Mouse (Mus musculus) myocyte (in vitro differentiated cells): ENCODE results near the gene Ugt1a9.
"Not testable (repeated sequence)": the region's sequence is repeated elsewhere in the genome, so short reads cannot be mapped to it uniquely, and the experiment has no call there.

Source experiments
- E2F4 ChIP-seq: IDR thresholded peaks from one replicate; pipeline ENCODE4 v1.6.1; 2011; ENCODE audit warnings: mild to moderate bottlenecking, control low read depth, moderate library complexity; ENCODE audit not compliant: insufficient read depth
- MYOG ChIP-seq, 3 experiments: IDR thresholded peaks; one replicate each; pipeline ENCODE4 v1.6.1; 2011; ENCODE audit warnings: control low read depth in 2 of 3, low read depth in 2 of 3, mild to moderate bottlenecking in 2 of 3; ENCODE audit not compliant: insufficient read length in 2 of 3, control insufficient read depth in 1 of 3, insufficient read depth in 1 of 3
- POLR2A ChIP-seq: IDR thresholded peaks from one replicate; pipeline ENCODE4 v1.6.1; 2011; ENCODE audit warnings: low read depth, mild to moderate bottlenecking, control low read depth, moderate library complexity; ENCODE audit not compliant: insufficient read length
- TCF12 ChIP-seq: IDR thresholded peaks from one replicate; pipeline ENCODE4 v1.6.1; 2011; ENCODE audit warnings: mild to moderate bottlenecking, control low read depth; ENCODE audit not compliant: poor library complexity, insufficient read depth, severe bottlenecking
- USF1 ChIP-seq: IDR thresholded peaks from one replicate; pipeline ENCODE4 v1.6.1; 2011; ENCODE audit warnings: low read depth, mild to moderate bottlenecking, control low read depth, moderate library complexity

DNA sequence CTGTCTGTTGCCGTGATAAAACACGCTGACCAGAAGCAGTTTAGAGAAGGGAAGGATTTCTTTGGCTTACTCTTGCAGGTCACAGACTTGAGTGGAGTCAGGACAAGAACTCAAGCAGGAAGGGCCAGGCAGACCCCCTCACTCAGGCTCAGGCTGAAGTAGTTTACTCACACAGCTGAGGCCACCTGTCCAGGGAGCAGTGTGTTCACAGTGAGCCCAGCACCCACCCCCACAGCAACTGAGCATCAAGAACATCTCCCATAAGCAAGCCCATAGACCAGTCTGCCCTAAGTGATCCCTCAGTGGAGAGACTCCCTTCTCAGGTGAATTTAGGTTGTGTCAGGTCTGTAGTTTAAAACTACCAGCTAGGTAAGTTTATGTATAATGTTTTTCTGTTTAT is 39.0 kb downstream of the Ugt1a9 start:
- not testable (repeated sequence) for TF ChIP-seq E2F4; TCF12; POLR2A; USF1; MYOG (IDR thresholded peaks at IDR 0.05; ENCODE audit: control insufficient read depth in 1 of 3, insufficient read depth in 1 of 3, insufficient read length in 2 of 3, low read depth in 2 of 3)
